Mouse (Mus musculus): ENCODE data around the gene Unc80.

Unc80 gene

DNA sequence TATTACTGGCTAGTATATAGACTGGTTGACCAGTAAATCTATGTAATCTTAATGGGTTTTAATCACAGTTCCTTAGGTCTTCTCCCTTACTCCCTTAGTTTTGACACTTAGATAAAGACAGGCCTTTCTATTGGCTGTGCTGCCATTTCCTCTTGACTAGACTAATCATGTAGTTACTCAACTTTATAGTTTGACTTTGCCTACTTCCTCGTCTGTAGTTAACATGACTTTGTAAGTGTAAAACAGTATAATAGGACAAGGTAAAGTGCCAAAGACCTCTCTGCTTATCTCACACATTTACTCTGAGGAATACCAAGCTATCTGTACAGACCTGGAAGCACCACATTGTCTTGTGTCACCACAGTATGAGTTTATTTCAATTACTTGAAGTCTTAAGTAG is 262.4 kb downstream of the Unc80 start:
- no peak for DNase-seq
